Mouse (Mus musculus): ENCODE measurements around the gene Tbca. TPM values are rescaled to one million over a fixed set of nuclear protein-coding genes. Genes with fewer than 3 reads are reported as not detected.

Gene Tbca
- 247 and 261 TPM in 2 replicates for polyA plus RNA-seq (2014; fragmentation: Nextera tagmentation; extraction: Ambion mirVana)

GRCm38 (mm10) chr13:94788771-94789649, at the start of gene Tbca:
Gene Tbca, plus strand, starts transcription at chr13:94788910.
- peak within 1 kb of the TSS; percentile 72 to 78 for H3K27ac ChIP-seq (replicated peaks in 1 of 2; ENCODE audit: control insufficient read depth in 1 of 2, insufficient read depth in 1 of 2, low read depth in 2 of 2, low read length in 2 of 2)
- WGBS, result under 1% methylated on average over 79 of the region's 81 CpGs
- peak; percentile 90 for ATAC-seq (ENCODE audit: insufficient number of reproducible peaks, insufficient read depth, low FRiP score, low read depth)
- no peaks in the 10 kb centered on the region for H3K36me3 ChIP-seq (ENCODE audit: control insufficient read depth, insufficient read depth, low read length)
- no peaks in the 10 kb centered on the region for H3K9me3 ChIP-seq (ENCODE audit: control insufficient read depth, low read length)
- peak within 1 kb of the TSS; percentile 89 for H3K9ac ChIP-seq (ENCODE audit: low read length)
- H3K4me1 ChIP-seq (ENCODE audit: control insufficient read depth in 2 of 2, insufficient read depth in 2 of 2, low read length in 2 of 2), result peaks cover 5 to 20% of the 10 kb centered on the region in 2 experiments; a peak in 3 of 4 replicates
- H3K27me3 ChIP-seq (ENCODE audit: control insufficient read depth, insufficient read depth, low read length), result no peaks in the 10 kb centered on the region
- peak within 1 kb of the TSS; percentile 85 to 92 for H3K4me3 ChIP-seq (ENCODE audit: control insufficient read depth in 1 of 2, insufficient read depth in 1 of 2, low read depth in 1 of 2, low read length in 2 of 2)
- peak within 1 kb of the TSS; percentile 69 for H3K4me2 ChIP-seq (ENCODE audit: low read length)

GRCm38 (mm10) chr13:94745176-94745575, 43.5 kb upstream of the Tbca start:
- Histone ChIP-seq H3K36me3 (ENCODE audit: control insufficient read depth, insufficient read depth, low read length) (no peaks in the 10 kb centered on the region), H3K4me1 (ENCODE audit: control insufficient read depth in 2 of 2, insufficient read depth in 2 of 2, low read length in 2 of 2) (no peaks in the 10 kb centered on the region), H3K27me3 (ENCODE audit: control insufficient read depth, insufficient read depth, low read length) (no peaks in the 10 kb centered on the region), H3K9me3 (ENCODE audit: control insufficient read depth, low read length) (no peaks in the 10 kb centered on the region), H3K27ac (replicated peaks in 1 of 2; ENCODE audit: control insufficient read depth in 1 of 2, insufficient read depth in 1 of 2, low read depth in 2 of 2, low read length in 2 of 2) (no peak overlapping the region), H3K4me3 (ENCODE audit: control insufficient read depth in 1 of 2, insufficient read depth in 1 of 2, low read depth in 1 of 2, low read length in 2 of 2) (no peak overlapping the region), H3K4me2 (ENCODE audit: low read length) (no peak overlapping the region), H3K9ac (ENCODE audit: low read length) (no peak overlapping the region)
- no peak for ATAC-seq (ENCODE audit: insufficient number of reproducible peaks, insufficient read depth, low FRiP score, low read depth)
- 53% methylated on average over 1 of the region's 1 CpGs for whole genome bisulfite sequencing

GRCm38 (mm10) chr13:94765852-94766251, 22.9 kb upstream of the Tbca start:
- Histone ChIP-seq H3K4me1 (ENCODE audit: control insufficient read depth in 2 of 2, insufficient read depth in 2 of 2, low read length in 2 of 2) (peaks cover 10 to 18% of the 10 kb centered on the region in 2 experiments; a peak in 3 of 4 replicates), H3K36me3 (ENCODE audit: control insufficient read depth, insufficient read depth, low read length) (no peaks in the 10 kb centered on the region), H3K9ac (ENCODE audit: low read length) (no peak overlapping the region), H3K9me3 (ENCODE audit: control insufficient read depth, low read length) (no peaks in the 10 kb centered on the region), H3K27me3 (ENCODE audit: control insufficient read depth, insufficient read depth, low read length) (no peaks in the 10 kb centered on the region), H3K4me2 (ENCODE audit: low read length) (no peak overlapping the region), H3K27ac (replicated peaks in 1 of 2; ENCODE audit: control insufficient read depth in 1 of 2, insufficient read depth in 1 of 2, low read depth in 2 of 2, low read length in 2 of 2) (no peak overlapping the region), H3K4me3 (ENCODE audit: control insufficient read depth in 1 of 2, insufficient read depth in 1 of 2, low read depth in 1 of 2, low read length in 2 of 2) (no peak overlapping the region)
- ATAC-seq (ENCODE audit: insufficient number of reproducible peaks, insufficient read depth, low FRiP score, low read depth), result no peak
- WGBS, result 88% methylated on average over 12 of the region's 12 CpGs

- peaks cover 10 to 18% of the 10 kb centered on the region in 2 experiments; a peak in 3 of 4 replicates for H3K4me1 ChIP-seq (ENCODE audit: control insufficient read depth in 2 of 2, insufficient read depth in 2 of 2, low read length in 2 of 2)
- H3K27me3 ChIP-seq (ENCODE audit: control insufficient read depth, insufficient read depth, low read length), result no peaks in the 10 kb centered on the region
- H3K9me3 ChIP-seq (ENCODE audit: control insufficient read depth, low read length), result no peaks in the 10 kb centered on the region
- H3K4me2 ChIP-seq (ENCODE audit: low read length), result peak overlapping the region; percentile 7
- no peaks in the 10 kb centered on the region for H3K36me3 ChIP-seq (ENCODE audit: control insufficient read depth, insufficient read depth, low read length)
- no peak overlapping the region for H3K4me3 ChIP-seq (ENCODE audit: control insufficient read depth in 1 of 2, insufficient read depth in 1 of 2, low read depth in 1 of 2, low read length in 2 of 2)
- peak overlapping the region; percentile 75 to 85 for H3K27ac ChIP-seq (replicated peaks in 1 of 2; ENCODE audit: control insufficient read depth in 1 of 2, insufficient read depth in 1 of 2, low read depth in 2 of 2, low read length in 2 of 2)
- no peak overlapping the region for H3K9ac ChIP-seq (ENCODE audit: low read length)
- ATAC-seq (ENCODE audit: insufficient number of reproducible peaks, insufficient read depth, low FRiP score, low read depth), result peak; percentile 82
- WGBS, result 9% methylated on average over 3 of the region's 3 CpGs
Measured at GRCm38 (mm10) chr13:94768460-94769154, 20.1 kb upstream of the Tbca start.

- Histone ChIP-seq H3K9me3 (ENCODE audit: control insufficient read depth, low read length) (no peaks in the 10 kb centered on the region), H3K27me3 (ENCODE audit: control insufficient read depth, insufficient read depth, low read length) (no peaks in the 10 kb centered on the region), H3K4me3 (ENCODE audit: control insufficient read depth in 1 of 2, insufficient read depth in 1 of 2, low read depth in 1 of 2, low read length in 2 of 2) (no peak overlapping the region), H3K9ac (ENCODE audit: low read length) (no peak overlapping the region), H3K4me1 (ENCODE audit: control insufficient read depth in 2 of 2, insufficient read depth in 2 of 2, low read length in 2 of 2) (peaks cover 10 to 18% of the 10 kb centered on the region in 2 experiments; a peak in 3 of 4 replicates), H3K36me3 (ENCODE audit: control insufficient read depth, insufficient read depth, low read length) (no peaks in the 10 kb centered on the region), H3K27ac (replicated peaks in 1 of 2; ENCODE audit: control insufficient read depth in 1 of 2, insufficient read depth in 1 of 2, low read depth in 2 of 2, low read length in 2 of 2) (peak overlapping the region; percentile 75 to 85), H3K4me2 (ENCODE audit: low read length) (peak overlapping the region; percentile 7)
- WGBS, result 5% methylated on average over 6 of the region's 6 CpGs
- ATAC-seq (ENCODE audit: insufficient number of reproducible peaks, insufficient read depth, low FRiP score, low read depth), result peak; percentile 63; the same call in 1 of the 2 replicates
Measured at GRCm38 (mm10) chr13:94769155-94769470, 19.6 kb upstream of the Tbca start.

GRCm38 (mm10) chr13:94786866-94787265, 1.8 kb upstream of the Tbca start:
- 76% methylated on average over 2 of the region's 2 CpGs for WGBS
- no peak overlapping the region for H3K9ac ChIP-seq (ENCODE audit: low read length)
- no peaks in the 10 kb centered on the region for H3K27me3 ChIP-seq (ENCODE audit: control insufficient read depth, insufficient read depth, low read length)
- no peak for ATAC-seq (ENCODE audit: insufficient number of reproducible peaks, insufficient read depth, low FRiP score, low read depth)
- H3K4me3 ChIP-seq (ENCODE audit: control insufficient read depth in 1 of 2, insufficient read depth in 1 of 2, low read depth in 1 of 2, low read length in 2 of 2), result no peak overlapping the region
- no peaks in the 10 kb centered on the region for H3K9me3 ChIP-seq (ENCODE audit: control insufficient read depth, low read length)
- H3K27ac ChIP-seq (replicated peaks in 1 of 2; ENCODE audit: control insufficient read depth in 1 of 2, insufficient read depth in 1 of 2, low read depth in 2 of 2, low read length in 2 of 2), result no peak overlapping the region
- no peaks in the 10 kb centered on the region for H3K36me3 ChIP-seq (ENCODE audit: control insufficient read depth, insufficient read depth, low read length)
- no peak overlapping the region for H3K4me2 ChIP-seq (ENCODE audit: low read length)
- peaks cover 2 to 11% of the 10 kb centered on the region in 2 experiments; a peak in 3 of 4 replicates for H3K4me1 ChIP-seq (ENCODE audit: control insufficient read depth in 2 of 2, insufficient read depth in 2 of 2, low read length in 2 of 2)

- Histone ChIP-seq H3K9ac (ENCODE audit: low read length) (no peak overlapping the region), H3K36me3 (ENCODE audit: control insufficient read depth, insufficient read depth, low read length) (no peaks in the 10 kb centered on the region), H3K27me3 (ENCODE audit: control insufficient read depth, insufficient read depth, low read length) (no peaks in the 10 kb centered on the region), H3K27ac (replicated peaks in 1 of 2; ENCODE audit: control insufficient read depth in 1 of 2, insufficient read depth in 1 of 2, low read depth in 2 of 2, low read length in 2 of 2) (no peak overlapping the region), H3K4me2 (ENCODE audit: low read length) (no peak overlapping the region), H3K9me3 (ENCODE audit: control insufficient read depth, low read length) (no peaks in the 10 kb centered on the region), H3K4me3 (ENCODE audit: control insufficient read depth in 1 of 2, insufficient read depth in 1 of 2, low read depth in 1 of 2, low read length in 2 of 2) (no peak overlapping the region), H3K4me1 (ENCODE audit: control insufficient read depth in 2 of 2, insufficient read depth in 2 of 2, low read length in 2 of 2) (peaks cover 10 to 32% of the 10 kb centered on the region in 2 experiments; a peak in 3 of 4 replicates)
- ATAC-seq (ENCODE audit: insufficient number of reproducible peaks, insufficient read depth, low FRiP score, low read depth), result no peak
- 58% methylated on average over 1 of the region's 1 CpGs for WGBS
Measured at GRCm38 (mm10) chr13:94794689-94795088, 6.0 kb downstream of the Tbca start.

Measured in heart, embryonic 14.5 days (tissue).